Mouse (Mus musculus) thymus, postnatal 14 days (tissue): ENCODE results near the gene Cdt1.

Experiments used
- DNase-seq: peaks from one replicate; pipeline ENCODE4 v3.0.0; 2021

The Cdt1 gene

GRCm38 (mm10) chr8:122567361-122568108 is at the start of gene Cdt1:
Cdt1 (plus strand) TSS chr8:122568015.
- DNase-seq = peak; percentile 97

- DNase-seq = no peak
These were observed 47.2 kb upstream of the Cdt1 start for GRCm38 (mm10) chr8:122520611-122521010.

- DNase-seq = no peak
These were observed 44.8 kb upstream of the Cdt1 start for GRCm38 (mm10) chr8:122522796-122523651.

GRCm38 (mm10) chr8:122523652-122524360 is 44.0 kb upstream of the Cdt1 start:
- DNase-seq = no peak

- no peak for DNase-seq
These were observed 43.3 kb upstream of the Cdt1 start for GRCm38 (mm10) chr8:122524506-122524905.

- DNase-seq = no peak
These were observed 42.8 kb upstream of the Cdt1 start for GRCm38 (mm10) chr8:122525004-122525403.

GRCm38 (mm10) chr8:122526084-122526483 is 41.7 kb upstream of the Cdt1 start:
- DNase-seq = no peak

GRCm38 (mm10) chr8:122526526-122527170 is 41.2 kb upstream of the Cdt1 start:
- DNase-seq = peak; percentile 42

- DNase-seq = no peak
These were observed 39.9 kb upstream of the Cdt1 start for GRCm38 (mm10) chr8:122527937-122528336.

- DNase-seq = no peak
These were observed 38.7 kb upstream of the Cdt1 start for GRCm38 (mm10) chr8:122529159-122529558.

- no peak for DNase-seq
These were observed 36.5 kb upstream of the Cdt1 start for GRCm38 (mm10) chr8:122531312-122531711.

GRCm38 (mm10) chr8:122537033-122537432 is 30.8 kb upstream of the Cdt1 start:
- no peak for DNase-seq

- no peak for DNase-seq
These were observed 30.0 kb upstream of the Cdt1 start for GRCm38 (mm10) chr8:122537812-122538211.

GRCm38 (mm10) chr8:122538310-122539076 is 29.3 kb upstream of the Cdt1 start:
- DNase-seq = no peak

- DNase-seq = no peak
These were observed 23.7 kb upstream of the Cdt1 start for GRCm38 (mm10) chr8:122544138-122544537.

- no peak for DNase-seq
These were observed 21.6 kb upstream of the Cdt1 start for GRCm38 (mm10) chr8:122546066-122546755.

GRCm38 (mm10) chr8:122546811-122547453 is 20.9 kb upstream of the Cdt1 start:
- no peak for DNase-seq

GRCm38 (mm10) chr8:122547815-122548214 is 20.0 kb upstream of the Cdt1 start:
- DNase-seq = peak; percentile 58

GRCm38 (mm10) chr8:122548331-122548730 is 19.5 kb upstream of the Cdt1 start:
- peak; percentile 49 for DNase-seq

GRCm38 (mm10) chr8:122548891-122549439 is 18.9 kb upstream of the Cdt1 start:
- no peak for DNase-seq
